Mouse (Mus musculus): ENCODE data around the gene Dhx34. TPM values are rescaled to one million over a fixed set of nuclear protein-coding genes. Genes with fewer than 3 reads are reported as not detected.

Dhx34 gene
- polyA plus RNA-seq, 1 experiment from 2014 or later: 5.6 TPM

GRCm38 (mm10) chr7:16210862-16211365 lies 10.9 kb downstream of the Dhx34 start:
- Histone ChIP-seq H3K4me1 (replicated peaks) (no peaks in the 10 kb centered on the region; the same call in 1 of the 2 replicates), H3K9me3 (replicated peaks) (no peaks in the 10 kb centered on the region), H3K9ac (no peak overlapping the region), H3K4me3 (replicated peaks) (no peak overlapping the region), H3K27me3 (no peaks in the 10 kb centered on the region), H3K27ac (replicated peaks) (no peak overlapping the region), H3K4me2 (no peak overlapping the region), H3K36me3 (replicated peaks) (peaks cover 39% of the 10 kb centered on the region)
- ATAC-seq (ENCODE audit: insufficient read depth): no peak
- WGBS (ENCODE audit: insufficient replicate concordance): 67% methylated on average over 12 of the region's 12 CpGs

GRCm38 (mm10) chr7:16208781-16209665 lies 12.8 kb downstream of the Dhx34 start:
- no peak overlapping the region for H3K27ac ChIP-seq (replicated peaks)
- H3K27me3 ChIP-seq: no peaks in the 10 kb centered on the region
- peaks cover 24% of the 10 kb centered on the region for H3K36me3 ChIP-seq (replicated peaks)
- no peaks in the 10 kb centered on the region for H3K9me3 ChIP-seq (replicated peaks)
- ATAC-seq (ENCODE audit: insufficient read depth): no peak
- no peak overlapping the region for H3K4me3 ChIP-seq (replicated peaks)
- no peak overlapping the region for H3K9ac ChIP-seq
- H3K4me2 ChIP-seq: no peak overlapping the region
- no peaks in the 10 kb centered on the region; the same call in 1 of the 2 replicates for H3K4me1 ChIP-seq (replicated peaks)
- WGBS (ENCODE audit: insufficient replicate concordance): 75% methylated on average over 21 of the region's 21 CpGs

GRCm38 (mm10) chr7:16207496-16207895 lies 14.3 kb downstream of the Dhx34 start:
- Histone ChIP-seq H3K4me3 (replicated peaks) (no peak overlapping the region), H3K4me1 (replicated peaks) (no peaks in the 10 kb centered on the region), H3K36me3 (replicated peaks) (peaks cover 33% of the 10 kb centered on the region), H3K27me3 (no peaks in the 10 kb centered on the region), H3K9ac (no peak overlapping the region), H3K9me3 (replicated peaks) (no peaks in the 10 kb centered on the region), H3K4me2 (no peak overlapping the region), H3K27ac (replicated peaks) (0 out of 2 replicates have a peak overlapping the region, but pooled peaks have one; percentile 9)
- WGBS (ENCODE audit: insufficient replicate concordance): 76% methylated on average over 10 of the region's 10 CpGs
- ATAC-seq (ENCODE audit: insufficient read depth): no peak

- WGBS (ENCODE audit: insufficient replicate concordance): 68% methylated on average over 7 of the region's 7 CpGs
- peaks cover 33% of the 10 kb centered on the region for H3K36me3 ChIP-seq (replicated peaks)
- H3K27ac ChIP-seq (replicated peaks): 0 out of 2 replicates have a peak overlapping the region, but pooled peaks have one; percentile 9
These were observed 14.8 kb downstream of the Dhx34 start for GRCm38 (mm10) chr7:16207076-16207475.

GRCm38 (mm10) chr7:16204791-16205190 lies 17.0 kb downstream of the Dhx34 start:
- H3K27ac ChIP-seq (replicated peaks): no peak overlapping the region
- no peaks in the 10 kb centered on the region for H3K9me3 ChIP-seq (replicated peaks)
- H3K27me3 ChIP-seq: no peaks in the 10 kb centered on the region
- no peak overlapping the region for H3K4me3 ChIP-seq (replicated peaks)
- WGBS (ENCODE audit: insufficient replicate concordance): 63% methylated on average over 8 of the region's 9 CpGs
- no peak overlapping the region for H3K4me2 ChIP-seq
- H3K9ac ChIP-seq: no peak overlapping the region
- H3K4me1 ChIP-seq (replicated peaks): no peaks in the 10 kb centered on the region
- no peak for ATAC-seq (ENCODE audit: insufficient read depth)
- peaks cover 31% of the 10 kb centered on the region; the same call in 1 of the 2 replicates for H3K36me3 ChIP-seq (replicated peaks)

More at GRCm38 (mm10) chr7:16207076-16207475, 14.8 kb downstream of the Dhx34 start:
- H3K4me2 ChIP-seq: no peak overlapping the region
- ATAC-seq (ENCODE audit: insufficient read depth): no peak
- H3K4me3 ChIP-seq (replicated peaks): no peak overlapping the region
- no peak overlapping the region for H3K9ac ChIP-seq
- H3K9me3 ChIP-seq (replicated peaks): no peaks in the 10 kb centered on the region
- H3K4me1 ChIP-seq (replicated peaks): no peaks in the 10 kb centered on the region
- no peaks in the 10 kb centered on the region for H3K27me3 ChIP-seq

GRCm38 (mm10) chr7:16203505-16203903 lies 18.3 kb downstream of the Dhx34 start:
- Histone ChIP-seq H3K27ac (replicated peaks) (no peak overlapping the region), H3K9ac (no peak overlapping the region), H3K4me3 (replicated peaks) (no peak overlapping the region), H3K4me1 (replicated peaks) (no peaks in the 10 kb centered on the region), H3K27me3 (no peaks in the 10 kb centered on the region), H3K4me2 (no peak overlapping the region), H3K36me3 (replicated peaks) (peaks cover 31% of the 10 kb centered on the region; the same call in 1 of the 2 replicates), H3K9me3 (replicated peaks) (no peaks in the 10 kb centered on the region)
- 84% methylated on average over 13 of the region's 13 CpGs for WGBS (ENCODE audit: insufficient replicate concordance)
- ATAC-seq (ENCODE audit: insufficient read depth): no peak

GRCm38 (mm10) chr7:16202756-16203504 lies 18.9 kb downstream of the Dhx34 start:
- H3K9me3 ChIP-seq (replicated peaks): no peaks in the 10 kb centered on the region
- no peaks in the 10 kb centered on the region for H3K27me3 ChIP-seq
- H3K4me1 ChIP-seq (replicated peaks): no peaks in the 10 kb centered on the region
- ATAC-seq (ENCODE audit: insufficient read depth): no peak
- H3K36me3 ChIP-seq (replicated peaks): peaks cover 36% of the 10 kb centered on the region; the same call in 1 of the 2 replicates
- no peak overlapping the region for H3K9ac ChIP-seq
- 79% methylated on average over 15 of the region's 15 CpGs for WGBS (ENCODE audit: insufficient replicate concordance)
- no peak overlapping the region for H3K27ac ChIP-seq (replicated peaks)
- no peak overlapping the region for H3K4me2 ChIP-seq
- no peak overlapping the region for H3K4me3 ChIP-seq (replicated peaks)

- Histone ChIP-seq H3K4me1 (replicated peaks) (no peaks in the 10 kb centered on the region), H3K9ac (no peak overlapping the region), H3K9me3 (replicated peaks) (no peaks in the 10 kb centered on the region), H3K4me2 (no peak overlapping the region), H3K27ac (replicated peaks) (no peak overlapping the region), H3K36me3 (replicated peaks) (peaks cover 45% of the 10 kb centered on the region), H3K4me3 (replicated peaks) (no peak overlapping the region), H3K27me3 (no peaks in the 10 kb centered on the region)
- no peak for ATAC-seq (ENCODE audit: insufficient read depth)
- 34% methylated on average over 6 of the region's 6 CpGs for WGBS (ENCODE audit: insufficient replicate concordance)
These were observed 20.7 kb downstream of the Dhx34 start for GRCm38 (mm10) chr7:16201136-16201535.

GRCm38 (mm10) chr7:16198540-16198939 lies 23.3 kb downstream of the Dhx34 start:
- Histone ChIP-seq H3K27me3 (no peaks in the 10 kb centered on the region), H3K36me3 (replicated peaks) (peaks cover 37% of the 10 kb centered on the region), H3K27ac (replicated peaks) (no peak overlapping the region), H3K9ac (no peak overlapping the region), H3K4me3 (replicated peaks) (no peak overlapping the region), H3K4me1 (replicated peaks) (no peaks in the 10 kb centered on the region), H3K4me2 (no peak overlapping the region), H3K9me3 (replicated peaks) (no peaks in the 10 kb centered on the region)
- no peak for ATAC-seq (ENCODE audit: insufficient read depth)
- 76% methylated on average over 11 of the region's 11 CpGs for WGBS (ENCODE audit: insufficient replicate concordance)

- 53% methylated on average over 5 of the region's 5 CpGs for WGBS (ENCODE audit: insufficient replicate concordance)
- ATAC-seq (ENCODE audit: insufficient read depth): no peak
These were observed 24.7 kb downstream of the Dhx34 start for GRCm38 (mm10) chr7:16197166-16197565.

GRCm38 (mm10) chr7:16196616-16197015 lies 25.2 kb downstream of the Dhx34 start:
- Histone ChIP-seq H3K4me2 (no peak overlapping the region), H3K27ac (replicated peaks) (no peak overlapping the region), H3K4me1 (replicated peaks) (no peaks in the 10 kb centered on the region), H3K4me3 (replicated peaks) (no peak overlapping the region), H3K9ac (no peak overlapping the region), H3K36me3 (replicated peaks) (peaks cover 26% of the 10 kb centered on the region), H3K9me3 (replicated peaks) (no peaks in the 10 kb centered on the region), H3K27me3 (0 out of 2 replicates have a peak, but pooled peaks cover 1% of the 10 kb centered on the region)
- ATAC-seq (ENCODE audit: insufficient read depth): no peak
- WGBS (ENCODE audit: insufficient replicate concordance): 67% methylated on average over 6 of the region's 6 CpGs

More at GRCm38 (mm10) chr7:16197166-16197565, 24.7 kb downstream of the Dhx34 start:
- H3K4me1 ChIP-seq (replicated peaks): no peaks in the 10 kb centered on the region
- H3K36me3 ChIP-seq (replicated peaks): peaks cover 28% of the 10 kb centered on the region
- no peak overlapping the region for H3K4me3 ChIP-seq (replicated peaks)
- H3K4me2 ChIP-seq: no peak overlapping the region
- H3K27ac ChIP-seq (replicated peaks): no peak overlapping the region
- H3K9me3 ChIP-seq (replicated peaks): no peaks in the 10 kb centered on the region
- no peaks in the 10 kb centered on the region for H3K27me3 ChIP-seq
- H3K9ac ChIP-seq: no peak overlapping the region

Measured in liver, embryonic 15.5 days (tissue).